Mouse (Mus musculus) brown adipose tissue, adult 24 weeks (tissue): ENCODE results near the gene Dlg5. TPM values are rescaled to one million over a fixed set of nuclear protein-coding genes. Genes with fewer than 3 reads are reported as not detected.

ENCODE experiments used
- H3K27ac ChIP-seq: fragments of 200-500 bp; replicated peaks from 2 replicates; pipeline ENCODE4 v1.5.1; 2012; ENCODE audit warnings: low read depth, mild to moderate bottlenecking, low read length
- H3K4me1 ChIP-seq: fragments of 200-500 bp; 2 replicates; pipeline ENCODE4 v1.6.1; 2012; ENCODE audit warnings: low read length, mixed read lengths; ENCODE audit not compliant: control insufficient read depth, insufficient read depth, insufficient read length
- H3K4me3 ChIP-seq: fragments of 200-500 bp; 2 replicates; pipeline ENCODE4 v1.5.1; 2012; ENCODE audit warnings: low read depth, mild to moderate bottlenecking, low read length, moderate library complexity; ENCODE audit not compliant: insufficient read depth
- polyA plus RNA-seq: library from polyadenylated mRNA; stranded (reverse); fragments of >200 nt; gene quantifications from 2 replicates; pipeline ENCODE4 v1.2.4, GENCODE M21; 2012; ENCODE audit not compliant: missing spikeins, insufficient read depth, insufficient read length

Dlg5 gene
- polyA plus RNA-seq, 1 experiment: 3.5 TPM

DNA sequence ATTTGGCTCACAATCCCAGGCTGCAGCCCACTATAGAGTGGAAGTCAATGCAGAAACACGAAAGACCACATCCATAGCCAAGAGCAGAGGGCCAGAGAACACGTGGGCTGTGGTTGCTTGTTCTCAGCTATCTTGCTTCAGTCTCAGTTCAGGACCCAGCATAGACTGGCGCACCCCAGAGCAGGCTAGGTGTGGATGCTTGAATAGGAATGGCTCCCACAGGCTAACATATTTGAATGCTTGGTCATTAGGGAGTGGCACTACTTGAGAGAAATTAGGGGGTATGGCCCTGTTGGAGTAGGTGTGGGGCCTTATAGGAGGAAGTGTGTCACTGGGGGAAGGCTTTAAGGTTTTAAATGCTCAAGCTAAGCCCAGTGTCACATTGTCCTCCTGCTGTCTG, 62.8 kb downstream of the Dlg5 start:
- Histone ChIP-seq H3K4me1 (no peaks in the 10 kb centered on the region), H3K27ac (no peak overlapping the region), H3K4me3 (no peak overlapping the region)

DNA sequence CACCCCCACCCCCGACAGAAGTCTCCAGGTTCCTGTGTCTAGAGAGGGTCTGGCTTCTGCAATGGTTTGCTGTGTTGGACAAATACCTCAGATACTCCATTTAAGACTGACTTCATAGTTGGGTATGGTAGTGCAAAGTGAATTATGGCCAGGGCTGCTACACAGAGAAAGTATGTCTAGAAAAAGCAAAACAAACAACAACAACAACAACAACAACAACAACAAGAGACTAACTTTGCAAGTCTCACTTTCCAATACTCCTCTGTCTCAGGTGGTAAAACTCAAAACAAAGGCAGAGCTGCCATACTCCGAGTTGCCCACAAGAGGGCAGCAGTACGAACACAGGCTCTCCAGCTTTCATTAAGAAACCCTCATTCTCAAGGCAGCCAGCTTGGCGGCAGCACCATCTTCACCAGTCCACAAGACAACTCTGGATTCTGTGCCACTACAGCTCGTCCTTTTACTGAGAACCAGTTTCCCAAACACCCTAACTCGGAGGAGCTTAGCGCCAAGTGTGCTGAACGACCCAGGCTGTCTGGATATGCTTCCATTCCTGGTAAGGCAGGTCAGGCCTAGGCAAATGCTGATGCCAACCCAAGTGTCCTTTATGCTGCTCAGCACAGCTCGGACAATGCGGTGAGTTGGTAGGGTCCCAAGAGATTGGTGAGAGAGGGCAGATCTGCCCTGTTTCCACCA, 63.8 kb downstream of the Dlg5 start:
- no peak overlapping the region for H3K27ac ChIP-seq
- no peak overlapping the region for H3K4me3 ChIP-seq
- no peaks in the 10 kb centered on the region for H3K4me1 ChIP-seq

DNA sequence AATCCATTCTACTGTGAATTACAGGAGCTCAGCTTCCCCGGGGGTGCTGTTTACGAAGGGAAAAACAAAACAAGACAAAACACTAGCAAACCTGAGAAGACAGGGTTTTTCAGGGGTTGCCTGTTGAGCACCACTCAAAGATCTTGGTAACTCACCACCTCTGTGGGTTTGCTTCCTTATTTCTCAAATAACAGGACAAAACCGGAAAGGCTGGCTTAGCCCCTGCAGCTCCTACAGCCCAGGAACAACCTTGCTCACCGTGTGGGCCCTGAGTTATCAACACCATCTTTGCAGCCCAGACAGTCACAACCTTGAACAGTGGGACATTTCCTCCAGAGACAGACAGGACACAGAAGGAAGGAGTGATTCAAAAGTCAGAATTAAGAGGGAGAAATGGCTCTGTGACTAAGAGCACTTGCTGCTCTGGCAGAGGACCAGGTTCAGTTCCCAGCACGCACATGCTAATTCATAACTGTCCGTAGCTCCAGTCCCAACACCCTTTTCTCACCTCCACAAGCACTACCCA, 66.2 kb downstream of the Dlg5 start:
- no peak overlapping the region for H3K27ac ChIP-seq
- H3K4me3 ChIP-seq: no peak overlapping the region
- H3K4me1 ChIP-seq: no peaks in the 10 kb centered on the region

DNA sequence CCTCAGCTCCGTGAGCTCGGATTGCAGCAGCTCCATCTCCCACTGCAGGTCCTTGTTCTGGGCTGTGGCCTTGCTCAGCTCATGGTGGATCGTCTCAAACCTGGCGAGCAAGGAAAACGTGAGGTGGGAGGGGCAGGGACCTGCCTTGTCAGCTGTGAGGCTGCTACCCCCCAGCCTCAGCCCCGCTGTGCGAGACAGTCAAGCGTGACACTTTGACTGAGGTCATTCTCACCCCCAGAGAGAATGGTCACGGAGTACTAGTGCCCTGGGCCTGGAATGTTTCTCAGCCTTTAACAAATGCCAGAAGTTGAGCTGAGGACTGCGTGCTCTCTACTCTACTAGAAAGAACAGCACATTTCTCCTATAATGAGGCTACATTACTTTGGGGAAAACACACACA, 69.1 kb downstream of the Dlg5 start:
- Histone ChIP-seq H3K27ac (no peak overlapping the region), H3K4me1 (no peaks in the 10 kb centered on the region), H3K4me3 (no peak overlapping the region)

DNA sequence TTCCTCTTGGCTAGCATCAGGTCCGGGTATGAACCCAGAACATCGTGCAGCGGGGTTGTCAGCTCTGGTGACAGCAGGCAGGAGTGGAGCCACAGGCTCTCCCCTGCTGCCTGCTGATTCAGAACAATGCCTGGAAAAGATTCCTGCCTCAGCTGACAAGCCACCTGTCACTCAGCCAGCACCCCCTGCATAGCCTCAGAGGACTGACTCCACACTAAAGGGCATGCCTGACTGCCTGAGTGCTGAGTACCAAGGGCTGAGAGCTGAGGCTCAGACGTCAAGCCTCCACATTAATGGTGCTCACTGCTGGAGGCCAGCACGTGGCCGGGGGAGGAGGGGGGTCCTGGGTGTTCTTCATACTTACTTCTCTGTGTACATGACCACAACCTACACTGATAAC, 72.4 kb downstream of the Dlg5 start:
- no peaks in the 10 kb centered on the region for H3K4me1 ChIP-seq
- no peak overlapping the region for H3K27ac ChIP-seq
- H3K4me3 ChIP-seq: no peak overlapping the region

DNA sequence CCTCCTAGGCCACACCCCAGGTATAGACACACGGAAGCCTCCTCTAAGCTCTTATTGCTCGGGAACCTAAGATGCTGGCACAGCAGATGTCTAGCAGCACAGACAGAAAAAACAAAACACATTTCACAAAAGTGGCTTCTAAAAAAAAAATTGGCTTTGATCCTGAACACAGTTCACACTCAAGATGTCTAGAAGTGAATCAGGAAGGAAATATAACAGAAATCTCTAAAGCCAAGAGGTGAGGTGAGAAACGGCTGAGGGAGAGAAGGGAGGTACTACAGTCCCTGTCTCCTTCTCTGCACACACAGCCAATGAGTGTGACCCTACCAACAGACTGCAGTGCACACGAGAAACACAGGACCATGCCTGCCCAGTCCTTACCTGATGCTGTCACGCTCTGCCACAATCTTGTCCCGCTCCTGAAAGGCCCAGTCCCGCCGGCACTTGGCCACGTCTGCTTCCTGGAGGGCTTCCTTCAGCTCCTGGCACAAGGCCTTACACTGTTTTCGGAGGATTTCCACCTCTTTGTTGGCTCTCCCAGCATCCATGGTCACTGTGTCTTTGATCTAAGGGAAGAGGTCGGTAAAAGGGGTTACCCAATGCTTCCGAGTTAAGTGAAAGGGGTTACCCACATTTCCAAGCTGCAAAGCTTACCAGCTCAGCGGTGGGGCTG, 73.9 kb downstream of the Dlg5 start:
- Histone ChIP-seq H3K4me3 (no peak overlapping the region), H3K4me1 (no peaks in the 10 kb centered on the region), H3K27ac (no peak overlapping the region)

DNA sequence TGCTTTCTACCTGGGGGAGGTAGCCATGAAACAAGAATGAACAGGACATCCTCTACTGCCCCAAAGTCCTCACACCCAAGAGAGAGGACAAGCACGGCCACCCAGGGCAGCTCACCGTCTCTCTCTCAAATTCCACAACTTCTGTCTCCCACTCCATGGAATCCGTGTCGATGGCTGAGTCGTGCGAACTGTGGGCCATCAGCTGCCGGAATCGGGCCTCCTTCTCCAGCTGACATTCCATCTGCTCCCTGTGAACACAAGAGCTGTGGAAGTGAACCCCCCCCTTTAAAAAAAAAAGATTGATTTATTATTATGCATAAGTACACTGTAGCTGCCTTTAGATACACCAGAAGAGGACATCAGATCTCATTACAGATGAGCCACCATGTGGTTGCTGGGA, 79.7 kb downstream of the Dlg5 start:
- no peak overlapping the region for H3K27ac ChIP-seq
- H3K4me3 ChIP-seq: no peak overlapping the region
- H3K4me1 ChIP-seq: no peaks in the 10 kb centered on the region

DNA sequence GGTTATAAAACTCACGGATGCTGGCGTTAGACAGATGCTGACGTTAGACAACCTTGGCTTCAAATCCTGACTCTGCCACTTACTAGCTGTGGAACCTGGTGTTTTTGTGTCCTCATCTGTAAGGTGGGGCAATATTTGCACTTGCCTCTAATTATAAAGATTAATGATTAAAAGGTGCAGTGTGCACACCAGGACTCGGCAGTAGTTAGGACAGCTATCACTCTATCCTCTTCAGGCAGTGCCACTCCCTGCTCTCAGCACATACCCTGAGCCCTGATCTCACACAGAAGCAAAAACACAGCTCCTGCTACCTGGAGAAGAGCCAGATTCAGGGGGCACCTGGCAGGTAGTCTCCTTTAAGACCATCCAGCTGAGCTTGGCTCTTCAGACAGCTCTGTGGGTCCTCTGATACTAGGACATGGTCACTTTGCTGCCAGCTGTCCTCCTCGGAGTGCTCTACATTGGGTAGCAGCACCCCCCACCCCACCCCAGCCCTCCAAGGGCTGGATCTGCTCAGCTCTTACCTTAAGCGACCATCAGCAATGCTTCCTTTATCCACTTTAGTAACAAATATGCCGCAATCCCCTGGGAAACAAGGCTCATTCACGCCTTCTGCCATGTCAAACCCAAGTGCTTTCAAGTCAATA, 80.9 kb downstream of the Dlg5 start:
- H3K27ac ChIP-seq: no peak overlapping the region
- H3K4me3 ChIP-seq: no peak overlapping the region
- H3K4me1 ChIP-seq: no peaks in the 10 kb centered on the region

DNA sequence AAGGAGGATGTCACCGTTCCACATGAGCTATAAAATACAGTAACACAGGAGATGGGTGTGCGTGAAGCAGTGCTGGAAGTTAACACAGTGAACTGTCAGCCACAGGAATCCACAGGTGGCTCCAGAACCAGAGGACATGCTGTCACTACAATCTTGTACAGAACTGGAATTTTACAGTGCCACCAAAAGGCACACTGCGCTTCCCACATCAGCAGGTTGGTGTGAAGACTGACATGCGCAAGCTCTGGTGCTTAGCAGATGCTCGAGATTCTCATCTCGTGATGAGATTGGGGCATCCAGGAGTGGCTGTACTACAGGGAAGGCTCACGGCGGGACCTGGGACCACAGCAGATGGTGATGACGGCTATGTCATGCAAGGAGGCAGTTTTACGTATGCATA, 82.9 kb downstream of the Dlg5 start:
- no peaks in the 10 kb centered on the region for H3K4me1 ChIP-seq
- no peak overlapping the region for H3K27ac ChIP-seq
- H3K4me3 ChIP-seq: no peak overlapping the region

DNA sequence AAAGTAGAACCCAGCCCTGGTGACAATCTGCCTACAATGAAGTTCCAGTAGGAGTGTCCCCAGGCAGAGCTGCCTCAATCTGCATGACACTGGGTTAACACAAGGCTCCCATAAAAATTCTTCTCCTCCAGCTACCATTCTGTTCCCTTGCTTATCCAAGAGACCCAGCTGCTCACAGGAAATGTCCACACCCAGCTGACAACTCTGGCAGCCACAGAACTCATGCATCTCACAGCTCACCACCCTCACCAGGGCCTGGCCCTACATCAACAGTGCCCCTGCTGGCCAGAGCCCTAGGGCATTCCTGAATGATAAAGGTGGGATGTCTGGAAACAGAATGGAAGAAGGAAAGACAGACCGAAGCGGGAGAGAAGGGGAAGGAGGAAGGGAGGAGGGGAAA, 96.8 kb downstream of the Dlg5 start:
- Histone ChIP-seq H3K4me3 (no peak overlapping the region), H3K27ac (no peak overlapping the region), H3K4me1 (no peaks in the 10 kb centered on the region)

DNA sequence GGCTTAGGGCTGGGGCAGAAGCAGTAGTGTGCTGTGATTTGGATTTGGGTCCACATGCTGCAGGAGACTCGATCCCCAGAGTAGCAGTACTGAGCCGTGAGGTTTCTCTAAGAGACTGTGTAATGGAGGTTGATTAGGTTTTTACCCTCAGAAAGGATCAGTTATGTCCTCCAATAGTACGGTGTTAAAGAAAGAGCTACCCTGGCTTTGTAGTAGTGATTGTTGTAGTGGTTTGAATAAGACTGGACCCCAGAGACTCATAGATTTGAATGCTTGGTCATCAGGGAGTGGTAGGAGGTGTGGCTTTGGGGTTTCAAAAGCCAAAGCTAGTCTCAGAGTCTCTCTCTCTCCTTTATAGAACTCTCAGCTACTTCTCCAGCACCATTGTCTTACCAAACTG, 100.9 kb downstream of the Dlg5 start:
- no peak overlapping the region for H3K4me3 ChIP-seq
- no peaks in the 10 kb centered on the region for H3K4me1 ChIP-seq
- H3K27ac ChIP-seq: no peak overlapping the region

DNA sequence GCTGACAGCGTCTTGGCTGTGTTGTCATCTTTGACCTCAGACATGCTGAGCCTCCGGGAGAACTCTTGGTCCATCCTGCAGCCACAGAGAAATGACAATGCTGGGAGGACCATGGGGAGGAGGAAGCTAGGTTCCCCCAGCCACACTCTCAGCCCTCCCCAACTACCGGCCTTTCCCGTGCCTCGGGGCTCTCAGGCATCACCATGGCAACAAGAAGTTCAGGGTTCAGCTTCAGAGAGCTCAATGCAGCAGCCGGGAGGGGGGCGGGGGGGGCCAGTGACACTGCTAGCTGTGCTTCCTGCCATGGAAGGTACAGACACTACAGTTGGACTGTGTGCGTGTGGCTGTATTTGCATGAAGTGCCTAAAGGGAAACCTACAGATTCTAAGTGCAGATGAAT, 101.3 kb downstream of the Dlg5 start:
- Histone ChIP-seq H3K27ac (no peak overlapping the region), H3K4me3 (no peak overlapping the region), H3K4me1 (no peaks in the 10 kb centered on the region)

DNA sequence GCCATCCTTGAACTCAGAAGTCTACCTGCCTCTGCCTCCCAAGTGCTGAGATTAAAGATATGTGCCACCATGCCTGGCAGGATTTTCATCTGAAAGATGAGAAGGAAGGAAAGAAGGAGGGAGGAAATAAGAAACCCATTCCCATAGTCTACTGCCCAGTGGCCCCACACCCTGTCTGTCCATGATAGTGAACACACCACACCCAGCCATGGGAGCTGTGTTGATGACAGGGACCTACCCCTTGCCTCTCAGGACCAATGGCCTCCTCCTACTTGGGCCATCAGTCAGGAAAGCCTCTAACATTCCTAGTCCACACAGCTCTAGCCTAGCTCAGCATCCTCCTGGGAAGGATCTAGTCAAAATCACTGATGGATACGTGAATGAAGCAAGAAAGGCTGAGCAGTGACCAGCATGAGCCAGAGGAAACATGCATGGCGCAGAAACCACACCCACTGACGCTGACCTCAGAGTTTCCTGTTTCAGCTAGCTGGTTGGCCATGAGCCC, 102.7 kb downstream of the Dlg5 start:
- no peak overlapping the region for H3K27ac ChIP-seq
- H3K4me3 ChIP-seq: no peak overlapping the region
- H3K4me1 ChIP-seq: no peaks in the 10 kb centered on the region

DNA sequence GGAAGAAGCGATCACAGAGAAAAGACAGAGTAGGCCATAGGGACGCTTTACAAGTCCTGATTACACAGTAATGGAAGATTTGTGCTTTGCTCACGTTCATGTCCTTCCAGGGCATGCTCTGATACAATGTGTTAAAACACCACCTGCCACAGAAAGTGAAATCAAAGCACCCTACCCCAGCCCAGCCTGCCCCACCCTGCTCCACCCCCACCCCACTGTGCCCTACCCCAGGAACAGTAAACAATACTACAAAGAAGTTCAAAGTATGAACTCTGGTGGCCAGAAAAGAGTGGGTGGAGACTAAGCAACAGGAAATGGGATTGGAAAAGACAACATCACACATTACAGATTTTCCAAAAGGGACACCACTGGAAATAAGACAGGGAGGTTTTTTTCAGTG, 104.0 kb downstream of the Dlg5 start:
- Histone ChIP-seq H3K4me1 (no peaks in the 10 kb centered on the region), H3K27ac (no peak overlapping the region), H3K4me3 (no peak overlapping the region)

DNA sequence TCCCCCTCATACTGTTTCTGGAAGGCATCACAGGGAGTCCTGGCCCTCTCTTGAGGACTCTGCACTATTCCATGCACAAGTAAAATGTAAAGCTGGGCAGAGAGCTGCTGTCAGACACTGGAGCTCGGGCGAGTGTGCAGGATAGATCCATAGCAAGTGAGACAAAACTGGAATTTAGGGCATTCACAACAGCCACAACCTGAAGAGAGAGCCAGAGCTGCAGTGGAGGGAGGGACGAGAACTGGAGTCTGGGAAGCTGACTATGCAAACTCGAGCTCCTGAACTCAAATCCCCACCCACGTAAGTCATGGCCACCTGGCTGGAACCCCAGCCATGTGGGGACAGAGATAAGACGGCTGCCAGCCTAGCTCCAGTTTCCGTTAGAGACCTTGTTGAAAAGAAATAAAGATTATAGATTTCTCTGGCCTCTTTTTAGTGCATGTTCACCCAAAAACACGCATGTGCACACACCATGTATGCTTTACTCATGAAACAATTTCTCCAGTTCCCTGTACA, 105.4 kb downstream of the Dlg5 start:
- no peaks in the 10 kb centered on the region for H3K4me1 ChIP-seq
- H3K4me3 ChIP-seq: no peak overlapping the region
- H3K27ac ChIP-seq: no peak overlapping the region
